Mouse (Mus musculus): ENCODE results near the gene Pde4d.

GRCm38 (mm10) chr13:109576725-109577124 lies 1127.0 kb downstream of the Pde4d start:
- TF ChIP-seq USF1 (IDR thresholded peaks at IDR 0.05; ENCODE audit: low read depth): no peak
- TF ChIP-seq CEBPB (IDR thresholded peaks at IDR 0.05; ENCODE audit: low read depth): no peak
- no peak for TF ChIP-seq MYOD1 (IDR thresholded peaks at IDR 0.05; ENCODE audit: control insufficient read depth, insufficient read length, low read depth)
- no peak for TF ChIP-seq MAX (IDR thresholded peaks at IDR 0.05)
- TF ChIP-seq CTCF (IDR thresholded peaks at IDR 0.05; ENCODE audit: control insufficient read depth, insufficient read depth, insufficient read length): no peak
- TF ChIP-seq MYOG (IDR thresholded peaks at IDR 0.05; ENCODE audit: control insufficient read depth, extremely low read depth, insufficient read length): no peak
